Mouse (Mus musculus) adrenal gland (tissue): Measurements from ENCODE around the gene Ptdss2.

Experiments
- intact Hi-C: fragments of 180-260 bp; cut with DNase I; formaldehyde crosslinking; loops from one replicate; pipeline ENCODE4 v1.15.1; 2025

The Ptdss2 gene

DNA sequence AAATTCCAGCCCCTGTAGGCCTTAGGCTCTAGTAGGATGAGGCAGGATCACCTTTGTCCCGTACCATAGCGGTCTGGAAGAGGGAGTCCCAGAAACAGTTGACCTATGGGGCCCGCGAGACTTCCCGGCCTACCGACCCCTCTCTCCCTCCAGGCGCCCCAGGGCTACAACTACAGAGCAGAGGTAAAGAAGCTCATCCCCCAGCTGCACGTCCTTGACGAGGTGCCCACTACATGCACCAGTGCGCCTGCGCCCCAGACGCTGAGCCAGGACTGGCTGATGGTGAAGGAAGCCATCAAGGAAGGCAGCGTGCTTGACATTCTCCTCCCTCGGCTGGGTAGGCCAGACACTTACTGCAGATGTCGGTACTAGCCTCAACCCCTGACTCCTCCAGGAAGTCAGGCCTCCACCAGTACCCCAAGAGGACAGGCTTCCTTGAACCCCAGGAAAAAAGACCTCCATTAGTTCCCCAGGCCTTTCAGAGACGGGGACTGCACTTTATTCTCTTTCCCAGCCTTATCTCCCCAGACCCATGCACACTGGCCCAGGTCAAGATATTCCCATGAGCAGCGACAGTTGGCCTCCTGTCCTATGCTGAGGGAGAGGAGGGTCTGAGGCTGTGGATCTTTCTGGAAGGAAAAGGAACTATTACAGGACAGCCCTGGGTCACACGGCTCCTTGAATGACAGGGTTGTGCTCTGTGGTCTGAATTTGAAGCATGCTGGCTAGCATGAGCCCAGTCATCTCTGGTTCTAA lies 84.2 kb downstream of the Ptdss2 start:
- intact Hi-C loops, result no loop called here
